Mouse (Mus musculus): ENCODE results near the gene 1700028J19Rik. TPM values are rescaled to one million over a fixed set of nuclear protein-coding genes. Genes with fewer than 3 reads are reported as not detected.

Gene 1700028J19Rik
- 1 to 10 TPM; 1.1 to 1.3 TPM for total RNA-seq (2021)

DNA sequence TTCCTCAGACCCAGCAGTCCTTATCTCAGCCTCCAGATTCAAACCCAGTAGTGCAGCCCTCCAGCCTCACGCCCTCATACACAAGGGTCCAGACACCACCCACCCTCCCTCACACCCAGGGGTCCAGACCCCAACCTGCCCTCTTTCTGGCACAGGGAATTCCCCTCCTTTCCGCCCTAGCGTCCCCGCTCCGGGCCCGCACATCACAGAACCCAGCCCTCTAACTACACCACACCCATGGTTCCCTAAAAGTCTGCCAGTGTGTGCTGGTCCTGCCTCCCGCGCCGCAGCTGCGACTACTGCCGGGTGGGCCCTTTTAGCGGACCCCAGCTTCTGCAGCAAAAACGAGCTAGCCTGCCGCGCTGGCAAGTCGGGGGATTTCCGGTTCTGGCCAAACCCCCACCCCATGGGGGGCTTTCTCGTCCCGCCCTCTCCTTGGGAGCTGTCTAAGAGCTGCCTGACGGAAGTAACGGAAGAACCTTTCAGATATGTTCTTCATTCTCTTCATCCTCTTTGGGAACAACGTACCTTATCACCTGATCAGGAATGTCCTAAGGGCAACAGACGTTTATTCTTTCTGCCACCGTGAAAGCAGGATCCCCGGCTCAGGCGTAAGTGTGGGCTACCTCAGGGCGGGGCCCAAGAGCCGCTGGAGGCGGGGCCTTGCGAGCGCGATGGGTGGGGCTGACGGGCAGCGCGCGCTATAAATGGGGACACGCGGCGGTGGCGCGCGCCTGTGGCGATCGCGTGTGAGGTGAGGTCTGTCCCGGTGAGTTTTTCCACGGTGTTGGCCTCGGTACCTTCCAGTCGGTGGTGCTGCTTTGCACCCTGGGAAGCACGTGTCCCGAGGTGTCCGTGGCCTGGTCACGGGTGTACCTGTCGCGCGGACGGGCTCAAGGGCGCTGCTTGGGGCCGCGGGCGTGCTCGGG is at the start of gene 1700028J19Rik, which contains the start of gene 2410002F23Rik:
Gene 1700028J19Rik, minus strand, starts transcription at position 641 of the 929 bp plus-strand sequence.
Gene 2410002F23Rik, plus strand, starts transcription at position 668 of the 929 bp plus-strand sequence.
- DNase-seq (ENCODE audit: extremely low spot score in 1 of 2, low spot score in 1 of 2): peak; percentile 85 to 91

DNA sequence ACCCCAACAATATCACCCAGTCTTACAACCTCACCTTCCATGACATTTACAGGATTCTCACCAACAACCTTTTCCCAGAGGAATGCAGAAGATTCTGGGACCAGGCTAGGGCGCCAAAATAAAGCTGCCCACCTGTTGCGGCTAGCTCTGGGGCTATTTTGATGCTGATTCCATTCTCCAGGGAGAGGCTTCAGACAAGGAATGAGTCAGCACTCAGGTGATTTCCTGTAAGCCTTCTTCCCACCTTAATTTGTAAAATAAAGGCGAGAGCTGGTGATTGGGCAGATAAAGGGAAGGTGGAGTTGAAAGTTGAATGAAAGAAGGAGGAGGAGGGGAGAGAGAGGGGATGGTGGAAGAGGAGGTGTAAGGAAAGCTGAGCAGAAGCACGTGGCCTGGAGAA is 44.9 kb upstream of the 1700028J19Rik start:
- no peak for DNase-seq (ENCODE audit: extremely low spot score in 1 of 2, low spot score in 1 of 2)

DNA sequence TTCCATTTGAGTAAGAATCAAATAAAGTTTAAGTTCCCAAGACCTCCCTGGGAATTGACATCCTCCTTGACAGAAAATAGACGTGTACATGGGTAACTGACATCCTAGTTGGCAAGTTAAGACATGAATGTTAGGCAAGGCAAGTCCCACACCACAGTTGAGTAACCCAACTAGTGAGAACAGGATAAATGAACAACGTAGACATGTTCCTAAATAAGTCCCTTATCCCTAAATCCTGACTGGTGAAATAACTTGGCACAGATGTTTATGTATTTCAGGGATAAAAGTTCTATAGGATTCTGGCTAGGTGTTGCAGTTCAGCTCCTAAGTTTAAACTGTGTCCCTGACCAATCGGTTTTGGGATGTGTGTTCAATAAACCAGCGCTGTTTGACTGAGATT is 44.5 kb upstream of the 1700028J19Rik start:
- no peak for DNase-seq (ENCODE audit: extremely low spot score in 1 of 2, low spot score in 1 of 2)

DNA sequence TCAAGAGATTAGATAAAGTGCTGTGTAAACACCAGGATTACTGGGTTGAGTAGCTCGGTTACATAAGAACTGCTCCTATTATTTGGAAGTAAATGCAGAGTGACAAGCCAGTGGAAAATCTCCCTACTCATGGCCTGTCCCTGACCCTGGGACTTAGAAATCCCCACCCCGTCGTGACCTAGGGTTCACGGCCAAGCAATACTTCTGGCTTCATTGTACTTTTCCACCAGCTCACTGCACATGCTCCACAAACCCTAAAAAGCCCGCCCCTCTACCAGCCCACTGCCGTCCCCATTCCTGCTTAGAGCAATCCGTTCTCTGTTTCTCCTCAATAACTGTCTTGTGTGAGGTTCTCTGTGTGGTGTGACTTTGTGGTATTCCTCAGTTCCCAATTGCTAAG is 41.3 kb upstream of the 1700028J19Rik start:
- no peak for DNase-seq (ENCODE audit: extremely low spot score in 1 of 2, low spot score in 1 of 2)

DNA sequence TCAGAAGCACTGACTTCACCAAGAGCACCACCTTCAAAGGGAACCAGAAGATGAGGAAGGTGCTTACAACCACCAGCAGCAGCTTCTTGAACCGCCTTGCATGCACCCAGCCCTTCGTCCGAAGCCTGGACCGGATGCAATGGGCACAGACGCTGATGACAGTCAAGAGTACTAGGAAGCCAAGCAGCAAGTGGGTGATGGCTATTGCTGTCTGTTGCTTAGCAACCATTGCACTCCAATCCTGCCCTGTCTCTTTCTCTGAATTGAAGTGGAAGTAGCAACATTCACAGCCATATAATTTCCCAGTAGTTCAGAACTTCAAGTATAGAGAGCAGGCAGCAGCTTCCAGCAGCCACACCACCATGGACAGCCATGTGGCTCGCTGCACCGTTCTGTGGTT is 35.1 kb upstream of the 1700028J19Rik start:
- no peak for DNase-seq (ENCODE audit: extremely low spot score in 1 of 2, low spot score in 1 of 2)

DNA sequence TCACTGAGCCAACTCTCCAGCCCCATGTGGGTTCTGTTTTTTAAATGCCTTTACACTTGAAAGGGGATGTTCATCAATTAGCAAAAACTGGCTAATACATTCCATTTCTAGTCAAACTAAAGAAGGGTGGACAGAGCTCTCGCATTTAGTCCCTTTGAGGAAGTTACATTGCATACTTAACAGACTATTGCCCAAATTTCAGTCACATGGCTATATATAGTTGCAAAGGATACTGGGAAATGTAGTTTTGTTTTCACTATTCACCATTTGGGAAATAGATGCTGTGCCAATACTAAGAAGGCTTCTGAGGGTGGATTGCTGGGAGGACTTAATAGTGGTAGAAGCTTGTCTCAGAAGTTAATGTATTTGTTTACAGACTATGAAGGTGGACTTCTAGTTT is 34.5 kb upstream of the 1700028J19Rik start:
- DNase-seq (ENCODE audit: extremely low spot score in 1 of 2, low spot score in 1 of 2): no peak

DNA sequence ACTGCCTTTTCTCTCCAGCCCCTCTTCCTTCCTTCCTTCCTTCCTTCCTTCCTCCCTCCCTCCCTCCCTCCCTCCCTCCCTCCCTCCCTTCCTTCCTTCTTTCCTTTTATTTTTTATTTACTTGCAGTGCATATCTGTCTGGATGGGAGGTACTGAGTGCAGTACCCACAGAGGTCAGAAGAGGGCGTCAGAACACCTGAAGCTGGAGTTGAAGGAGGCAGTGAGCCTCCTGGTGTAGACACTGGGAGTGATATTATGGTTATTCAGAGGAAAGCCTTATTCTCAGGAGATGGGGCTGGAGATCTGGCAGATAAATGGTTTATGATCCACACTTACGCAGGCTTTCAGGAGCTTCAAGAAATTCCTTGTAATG is 30.7 kb upstream of the 1700028J19Rik start:
- peak in 1 of 2 experiments; percentile 62 for DNase-seq (ENCODE audit: extremely low spot score in 1 of 2, low spot score in 1 of 2)

DNA sequence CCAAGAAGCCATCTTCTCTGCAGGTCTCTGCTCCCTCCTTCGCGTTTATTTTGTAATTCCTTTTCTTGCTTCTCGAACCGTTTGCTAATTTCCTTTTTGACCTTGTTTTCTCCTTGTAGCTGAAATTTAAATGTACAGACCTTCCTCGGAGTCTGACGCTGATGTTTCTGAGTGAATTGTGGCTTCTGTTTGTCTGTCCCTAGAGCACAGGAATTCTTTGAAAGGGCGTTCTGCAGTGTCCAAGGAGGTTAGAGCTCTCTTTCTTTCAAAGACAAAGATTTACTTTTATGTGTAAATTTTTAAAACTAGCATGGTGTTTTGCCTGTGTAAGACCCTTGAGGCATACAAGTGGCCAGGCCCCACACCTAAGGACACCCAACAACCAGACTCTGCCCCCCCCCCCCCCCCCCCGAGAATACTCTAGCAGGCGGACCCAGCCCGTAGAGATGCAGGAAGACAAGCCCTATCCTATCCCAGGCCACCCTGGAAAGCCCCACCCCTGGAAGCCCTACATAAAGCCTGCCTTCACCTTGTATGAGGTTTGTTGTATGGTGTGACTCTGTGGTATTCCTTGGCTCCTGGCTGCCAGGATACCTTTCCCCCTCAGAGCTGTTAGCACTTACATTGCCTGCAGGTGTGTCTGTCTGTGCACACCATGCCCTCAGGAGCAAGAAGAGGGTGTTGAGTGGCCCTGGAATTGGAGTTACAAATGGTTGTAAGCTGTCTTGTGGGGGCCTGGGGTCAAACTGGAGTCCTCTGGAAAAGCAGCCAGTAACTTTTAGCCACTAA is 30.2 kb upstream of the 1700028J19Rik start:
- no peak for DNase-seq (ENCODE audit: extremely low spot score in 1 of 2, low spot score in 1 of 2)

DNA sequence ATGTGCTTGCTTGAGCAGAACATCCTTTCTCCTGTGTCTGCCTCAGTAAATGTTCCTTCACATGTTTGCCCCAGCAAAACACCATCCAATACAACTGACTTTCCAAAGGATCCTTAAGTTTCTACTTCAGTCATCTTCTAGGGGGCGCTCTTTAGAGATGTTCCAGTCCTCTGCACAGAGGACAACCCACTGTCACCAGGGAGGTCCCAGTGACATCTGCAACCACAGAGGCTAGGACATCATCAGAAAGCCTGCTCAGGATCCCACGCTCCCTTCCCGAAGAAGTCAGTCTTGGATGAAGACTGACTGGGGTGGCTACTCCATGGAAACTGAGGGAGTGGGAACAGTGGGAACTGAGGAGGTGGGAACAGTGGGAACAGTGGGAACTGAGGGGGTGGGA is 29.1 kb upstream of the 1700028J19Rik start:
- DNase-seq (ENCODE audit: extremely low spot score in 1 of 2, low spot score in 1 of 2): no peak

DNA sequence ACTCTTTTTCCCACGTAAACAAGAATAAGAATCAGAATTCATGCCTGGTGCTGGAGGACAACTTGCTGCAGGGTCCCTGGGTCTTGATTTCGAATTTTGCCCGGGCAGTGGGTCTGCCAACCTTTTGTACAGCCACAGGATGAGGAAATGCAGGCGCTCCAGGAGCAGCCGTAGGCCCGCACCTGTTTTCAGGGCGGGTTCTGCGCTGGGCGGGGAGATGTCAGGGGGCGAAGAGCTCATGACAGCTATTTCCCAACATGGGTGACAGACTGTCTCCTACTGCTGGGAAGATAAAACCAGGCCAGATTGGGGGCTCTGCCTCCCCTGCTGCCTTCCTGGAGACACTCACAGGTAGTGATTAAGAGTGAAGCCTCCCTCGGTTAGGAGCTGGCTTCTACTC is 27.6 kb upstream of the 1700028J19Rik start:
- no peak for DNase-seq (ENCODE audit: extremely low spot score in 1 of 2, low spot score in 1 of 2)

DNA sequence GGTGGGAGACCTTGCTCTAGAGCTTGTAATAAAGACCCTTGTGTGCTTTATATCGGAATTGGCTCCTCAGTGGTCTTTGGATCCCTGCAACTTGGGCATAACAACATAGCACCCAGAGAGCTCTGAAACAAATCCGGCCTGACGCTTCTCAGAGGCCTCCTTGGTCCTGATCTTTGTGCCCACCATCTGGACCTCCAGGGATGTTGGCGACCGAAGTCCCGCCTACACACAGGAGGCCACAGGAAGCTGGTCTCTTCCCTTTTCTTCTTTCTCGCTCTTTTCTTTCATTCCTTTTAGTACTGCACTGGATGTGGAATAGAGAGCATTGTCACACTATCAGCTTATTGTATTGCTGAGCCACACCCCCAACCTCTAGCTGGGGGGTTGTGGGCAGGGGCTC is 27.0 kb upstream of the 1700028J19Rik start:
- no peak for DNase-seq (ENCODE audit: extremely low spot score in 1 of 2, low spot score in 1 of 2)

DNA sequence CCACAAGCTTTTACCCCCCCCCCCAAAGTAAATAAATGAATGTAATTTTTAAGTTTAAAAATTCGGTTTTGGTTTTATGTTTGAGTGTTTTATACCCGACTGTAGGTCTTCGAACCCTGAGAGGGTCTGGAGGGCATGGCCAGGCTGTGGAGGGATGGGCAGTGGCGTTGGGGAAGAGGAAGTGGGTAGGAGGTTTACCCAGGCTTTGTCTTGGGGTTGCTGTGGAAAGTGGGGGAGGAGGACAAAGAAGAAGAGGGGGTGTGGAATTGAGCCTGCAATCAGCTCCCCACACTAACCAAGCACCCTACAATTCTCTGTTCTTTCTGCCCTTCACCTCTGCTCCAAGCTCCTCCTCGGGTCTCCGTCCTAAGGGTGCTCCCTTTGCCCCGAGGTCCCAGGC is 26.1 kb upstream of the 1700028J19Rik start:
- no peak for DNase-seq (ENCODE audit: extremely low spot score in 1 of 2, low spot score in 1 of 2)

DNA sequence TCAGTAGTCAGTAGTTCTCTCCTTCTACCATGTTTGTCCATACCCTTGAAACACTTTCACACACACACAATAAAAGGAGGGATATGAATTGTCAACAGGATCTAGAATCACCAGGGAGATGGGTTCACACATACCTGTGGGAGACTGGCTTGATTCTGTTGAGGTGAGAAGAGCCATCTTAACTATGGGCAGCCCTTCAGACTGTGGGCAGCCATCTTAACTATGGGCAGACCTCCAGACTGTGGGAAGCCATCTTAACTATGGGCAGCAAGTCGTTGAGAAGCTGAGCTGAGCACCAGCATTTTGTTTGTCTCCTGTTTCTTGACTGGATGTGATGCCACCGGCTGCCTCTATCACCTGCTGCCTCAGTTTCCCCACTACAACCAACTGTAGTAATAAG is 24.8 kb upstream of the 1700028J19Rik start:
- DNase-seq (ENCODE audit: extremely low spot score in 1 of 2, low spot score in 1 of 2): no peak

DNA sequence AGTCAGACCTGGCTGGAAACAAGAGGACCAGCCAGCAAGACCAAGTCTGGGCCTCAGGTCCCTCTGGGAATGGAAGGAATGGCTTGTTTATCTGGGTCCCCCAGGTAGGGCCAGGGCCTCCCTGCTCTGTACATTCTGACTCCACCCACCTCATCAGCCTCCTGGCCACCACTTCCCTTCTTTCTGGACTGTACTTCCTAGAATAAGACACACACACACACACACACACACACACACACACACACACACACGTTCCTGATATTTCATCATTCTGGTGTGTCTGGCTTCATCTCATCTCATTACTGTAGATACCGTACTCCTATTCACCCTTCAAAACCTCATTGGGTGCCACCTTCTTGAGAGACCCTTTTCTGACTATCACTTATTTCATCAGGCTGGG is 22.9 kb upstream of the 1700028J19Rik start:
- DNase-seq (ENCODE audit: extremely low spot score in 1 of 2, low spot score in 1 of 2): no peak

DNA sequence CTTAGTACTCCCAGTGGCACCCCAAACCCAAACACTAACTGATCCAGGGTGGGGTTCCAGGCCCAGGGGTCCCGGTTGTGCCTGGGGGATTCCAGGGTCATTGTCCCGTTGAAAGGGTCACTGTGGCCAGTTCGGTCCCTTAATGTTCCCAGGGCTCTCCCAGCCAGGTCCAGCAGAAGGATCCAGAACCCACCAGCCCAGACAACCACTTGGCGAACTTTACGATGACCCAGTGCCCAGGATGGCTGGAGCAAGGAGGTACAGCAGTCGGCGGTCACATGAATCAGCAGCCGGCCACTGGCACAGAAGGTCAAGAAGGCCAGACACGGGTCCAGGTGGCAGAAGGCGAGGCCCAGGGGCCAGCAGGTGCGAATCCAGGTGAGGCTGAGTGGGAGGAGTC is 21.6 kb upstream of the 1700028J19Rik start:
- no peak for DNase-seq (ENCODE audit: extremely low spot score in 1 of 2, low spot score in 1 of 2)

DNA sequence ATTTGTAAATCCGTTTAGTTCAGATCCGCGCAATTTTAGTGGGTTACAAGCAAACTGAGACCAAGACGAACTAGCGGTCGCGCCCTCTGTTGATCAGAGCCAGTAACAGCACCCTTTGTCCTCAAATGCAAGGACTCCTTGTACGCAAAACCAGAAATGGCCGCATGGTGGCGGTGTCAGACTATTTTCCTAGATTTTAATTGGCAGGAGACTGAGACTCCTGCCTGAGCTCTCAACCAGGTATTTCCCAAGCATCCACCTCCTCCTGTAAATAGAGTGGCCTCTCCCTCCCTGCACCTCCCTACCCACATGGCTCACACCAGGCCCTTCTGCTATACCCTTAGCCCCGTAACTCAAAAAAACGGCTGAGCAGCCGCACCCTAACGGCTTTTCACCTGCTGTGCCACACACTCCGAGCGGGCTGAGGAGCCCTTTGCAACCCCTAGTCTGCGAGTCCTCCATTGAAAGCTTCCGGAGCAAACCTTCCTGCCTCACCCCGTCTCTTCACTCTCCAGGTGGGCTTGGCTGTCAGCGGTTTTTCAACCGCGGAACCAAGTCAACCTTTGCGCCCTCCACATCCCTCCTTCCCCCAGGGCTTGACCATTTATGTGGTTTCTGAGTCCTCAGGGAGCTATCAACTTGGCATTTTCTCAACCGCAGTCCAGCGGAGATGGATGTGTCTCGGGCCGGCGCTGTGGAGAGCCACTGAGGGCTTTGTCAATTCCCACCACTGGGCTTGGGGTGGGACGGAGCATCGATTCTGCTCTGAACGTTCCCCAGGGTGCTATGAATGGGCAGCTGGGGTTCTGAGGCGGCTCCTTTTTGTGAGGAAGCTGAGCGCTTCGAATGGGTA is 16.5 kb upstream of the 1700028J19Rik start:
- DNase-seq (ENCODE audit: extremely low spot score in 1 of 2, low spot score in 1 of 2): peak; percentile 98 to 100

DNA sequence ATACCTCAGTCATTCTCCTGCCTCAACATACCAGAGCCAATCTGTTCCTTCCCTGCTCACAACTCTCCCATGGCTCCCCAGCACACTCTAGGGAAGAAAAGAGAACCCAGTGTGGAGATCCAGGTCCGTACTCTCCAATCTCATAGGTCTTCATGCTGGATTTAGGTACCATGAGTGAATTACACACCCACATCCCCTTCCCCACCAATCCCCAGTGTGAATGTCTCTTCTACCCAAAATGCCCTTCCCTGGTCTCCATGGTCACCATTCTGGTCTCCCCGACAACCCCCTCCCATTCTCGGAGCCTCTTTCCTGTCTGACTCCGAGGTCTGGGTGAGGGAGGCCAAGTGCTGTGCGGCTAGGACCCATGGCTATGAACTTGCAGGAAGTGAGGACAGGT is 14.7 kb upstream of the 1700028J19Rik start, which contains the start of gene Gm15517:
Gene Gm15517, plus strand, starts transcription at position 301 of the 400 bp plus-strand sequence.
- no peak for DNase-seq (ENCODE audit: extremely low spot score in 1 of 2, low spot score in 1 of 2)

DNA sequence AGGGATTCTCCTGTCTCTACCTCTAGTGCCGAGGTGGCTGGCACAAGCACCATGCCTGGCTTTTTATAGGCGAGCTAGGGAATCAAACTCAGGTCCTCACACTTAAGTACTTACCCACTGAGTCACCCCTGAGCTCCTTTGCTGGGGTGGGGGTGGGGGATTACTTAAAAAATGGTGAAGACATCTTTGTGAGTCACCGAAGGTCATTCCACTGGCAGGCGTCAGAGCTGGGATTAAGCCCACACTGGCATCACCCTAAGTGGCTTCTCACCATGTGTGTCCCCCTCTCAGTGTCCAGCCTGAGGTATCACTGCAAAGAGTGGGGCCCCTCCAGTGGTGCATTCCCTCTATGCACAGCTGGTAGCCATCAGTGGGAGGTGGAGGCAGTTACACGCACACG is 13.9 kb upstream of the 1700028J19Rik start:
- DNase-seq (ENCODE audit: extremely low spot score in 1 of 2, low spot score in 1 of 2): no peak

DNA sequence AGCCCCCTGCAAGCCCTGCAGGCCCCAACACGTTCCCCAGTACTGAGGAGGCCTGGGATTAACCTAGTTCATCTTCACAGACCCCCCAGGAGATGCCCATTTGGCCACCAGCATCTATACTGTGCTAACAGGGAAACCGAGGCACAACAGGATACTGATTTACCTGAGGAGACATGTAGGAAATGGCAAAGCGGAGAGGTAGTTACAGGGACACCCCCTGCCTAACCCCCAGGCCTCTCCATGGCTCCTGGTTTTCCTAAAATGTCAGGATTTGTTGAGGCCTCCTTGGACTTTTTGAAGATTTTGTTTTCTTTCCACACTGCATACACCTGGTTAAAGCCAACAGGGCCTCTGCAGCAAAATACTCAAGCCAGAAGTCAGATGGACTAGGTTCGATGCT is 10.8 kb upstream of the 1700028J19Rik start, which contains the start of gene Acp4:
Gene Acp4, minus strand, starts transcription at position 101 of the 400 bp plus-strand sequence.
- no peak for DNase-seq (ENCODE audit: extremely low spot score in 1 of 2, low spot score in 1 of 2)

DNA sequence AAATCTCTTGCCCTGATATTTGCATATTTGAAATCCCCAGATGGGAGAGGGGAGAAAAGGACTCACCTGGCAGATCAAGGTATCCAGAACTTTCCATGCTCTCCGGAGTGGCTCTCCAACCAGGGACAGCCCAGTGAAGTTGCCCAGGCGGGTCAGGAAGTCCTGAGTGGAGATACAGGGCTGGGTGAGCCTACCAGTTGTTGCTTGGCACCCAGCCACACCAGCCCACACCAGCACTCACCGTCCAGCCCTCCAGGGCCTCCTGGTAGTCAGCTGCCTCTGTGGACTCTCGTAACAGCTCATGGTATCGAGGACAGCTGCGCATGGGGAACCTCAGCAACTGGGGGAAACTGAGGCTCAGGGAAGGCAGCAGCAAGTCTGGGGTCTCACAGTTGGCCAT is 8.4 kb upstream of the 1700028J19Rik start:
- no peak for DNase-seq (ENCODE audit: extremely low spot score in 1 of 2, low spot score in 1 of 2)
